Mouse (Mus musculus) brain, embryonic 14.5 days (tissue): ENCODE results near the gene Creb3l1. TPM values are rescaled to one million over a fixed set of nuclear protein-coding genes. Genes with fewer than 3 reads are reported as not detected.

Experiments
- DNase-seq: peaks from one replicate; pipeline ENCODE4 v3.0.0-alpha.2; 2011; ENCODE audit warnings: low read depth
- CTCF ChIP-seq: fragments of 200-500 bp; IDR thresholded peaks from 2 replicates; pipeline ENCODE4 v1.5.1; 2012; ENCODE audit warnings: inconsistent platforms, mild to moderate bottlenecking, moderate library complexity, borderline replicate concordance; ENCODE audit not compliant: insufficient read depth, insufficient read length; ENCODE audit errors: extremely low read depth
- POLR2A ChIP-seq: fragments of 200-500 bp; IDR thresholded peaks from 2 replicates; pipeline ENCODE4 v1.6.1; 2012; ENCODE audit warnings: mild to moderate bottlenecking, inconsistent platforms, borderline replicate concordance; ENCODE audit not compliant: poor library complexity, insufficient read depth, insufficient read length, severe bottlenecking; ENCODE audit errors: extremely low read depth
- polyA plus RNA-seq: library from polyadenylated mRNA; depleted of rRNA; stranded (reverse); fragments of >200 nt; gene quantifications from 2 replicates; pipeline ENCODE4 v1.2.3, GENCODE M21; 2012

Gene Creb3l1
- polyA plus RNA-seq, 1 experiment, result 4.7 TPM

- TF ChIP-seq POLR2A (no peak), CTCF (no peak)
Measured at GRCm38 (mm10) chr2:91993409-91993808, 30.9 kb downstream of the Creb3l1 start.

GRCm38 (mm10) chr2:91989750-91990149, 34.6 kb downstream of the Creb3l1 start:
- no peak for DNase-seq
- TF ChIP-seq CTCF (peak; percentile 41; the same call in 1 of the 2 replicates), POLR2A (no peak)

More at GRCm38 (mm10) chr2:91993409-91993808, 30.9 kb downstream of the Creb3l1 start:
- DNase-seq, result no peak

- no peak for TF ChIP-seq POLR2A
- TF ChIP-seq CTCF, result peak; percentile 91; the same call in 1 of the 2 replicates
- DNase-seq, result peak; percentile 86
Measured at GRCm38 (mm10) chr2:91987542-91987941, 36.8 kb downstream of the Creb3l1 start.

- peak; percentile 77 for DNase-seq
- TF ChIP-seq POLR2A, result no peak
- TF ChIP-seq CTCF, result peak; percentile 34; the same call in 1 of the 2 replicates
Measured at GRCm38 (mm10) chr2:91986071-91986470, 38.2 kb downstream of the Creb3l1 start.

- TF ChIP-seq CTCF (no peak), POLR2A (no peak)
- DNase-seq, result no peak
Measured at GRCm38 (mm10) chr2:91984906-91985525, 39.3 kb downstream of the Creb3l1 start.

- DNase-seq, result peak; percentile 82
- TF ChIP-seq POLR2A, result no peak
- TF ChIP-seq CTCF, result no peak
Measured at GRCm38 (mm10) chr2:91984439-91984838, 39.9 kb downstream of the Creb3l1 start.

- TF ChIP-seq POLR2A (no peak), CTCF (no peak)
- DNase-seq, result no peak
Measured at GRCm38 (mm10) chr2:91980830-91981229, 43.5 kb downstream of the Creb3l1 start.

- no peak for DNase-seq
- TF ChIP-seq POLR2A (no peak), CTCF (no peak)
Measured at GRCm38 (mm10) chr2:91980245-91980644, 44.1 kb downstream of the Creb3l1 start.

GRCm38 (mm10) chr2:91978547-91978946, 45.8 kb downstream of the Creb3l1 start:
- TF ChIP-seq CTCF (no peak), POLR2A (no peak)
- DNase-seq, result peak; percentile 75

GRCm38 (mm10) chr2:91977960-91978359, 46.3 kb downstream of the Creb3l1 start:
- DNase-seq, result no peak
- no peak for TF ChIP-seq POLR2A
- TF ChIP-seq CTCF, result no peak

- TF ChIP-seq POLR2A, result no peak
- no peak for TF ChIP-seq CTCF
- no peak for DNase-seq
Measured at GRCm38 (mm10) chr2:91975581-91976541, 48.4 kb downstream of the Creb3l1 start, which contains the start of gene Dgkz. Gene Dgkz (minus strand): TSS chr2:91975864.
